Mouse (Mus musculus): Measurements from ENCODE around the gene Wdr46. TPM values are rescaled to one million over a fixed set of nuclear protein-coding genes. Genes with fewer than 3 reads are reported as not detected.

Gene Wdr46
- total and polyA plus RNA-seq, 2 experiments from 2014 or later, result 15.7 to 17.3 TPM

DNA sequence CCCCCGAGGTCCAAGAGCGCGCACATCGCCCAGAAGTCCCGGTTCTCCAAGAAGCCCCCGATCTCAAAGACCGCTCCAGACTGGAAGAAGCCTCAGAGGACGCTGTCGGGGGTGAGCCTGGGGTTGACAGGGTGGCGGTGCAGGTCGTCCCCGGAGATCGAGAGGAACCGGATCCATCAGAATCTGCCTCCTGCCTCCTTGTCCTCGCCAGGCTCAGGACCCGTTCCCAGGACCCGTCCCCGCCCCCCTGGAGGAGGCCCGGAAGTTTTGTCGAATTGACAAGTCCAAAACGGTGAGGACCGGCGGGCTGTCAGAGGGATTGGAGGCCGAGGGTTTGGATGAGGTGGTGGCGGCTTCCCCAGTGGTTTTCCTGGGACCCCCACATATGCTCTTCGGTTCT lies 521 bp downstream of the Wdr46 start:
- Histone ChIP-seq H3K27ac (ENCODE audit: low read depth, low read length) (no peak overlapping the region), H3K36me3 (ENCODE audit: insufficient read depth, low read length) (peaks cover 26% of the 10 kb centered on the region), H3K4me3 (ENCODE audit: low read depth, low read length) (peak overlapping the region; percentile 72), H3K4me1 (ENCODE audit: insufficient read depth, low read length) (peaks cover 16% of the 10 kb centered on the region), H3K9ac (replicated peaks; ENCODE audit: low read length, poor library complexity, severe bottlenecking) (peak overlapping the region; percentile 65), H3K4me2 (ENCODE audit: low read depth, low read length, poor library complexity, severe bottlenecking) (peak overlapping the region; percentile 98), H3K27me3 (ENCODE audit: insufficient read depth, low read length) (no peaks in the 10 kb centered on the region), H3K9me3 (ENCODE audit: low read length) (no peaks in the 10 kb centered on the region)
- ATAC-seq (ENCODE audit: low FRiP score), result no peak
- WGBS, result 4% methylated on average over 25 of the region's 26 CpGs
- no peak for TF ChIP-seq CTCF (IDR thresholded peaks at IDR 0.05)
- no peak for DNase-seq (ENCODE audit: low spot score)

DNA sequence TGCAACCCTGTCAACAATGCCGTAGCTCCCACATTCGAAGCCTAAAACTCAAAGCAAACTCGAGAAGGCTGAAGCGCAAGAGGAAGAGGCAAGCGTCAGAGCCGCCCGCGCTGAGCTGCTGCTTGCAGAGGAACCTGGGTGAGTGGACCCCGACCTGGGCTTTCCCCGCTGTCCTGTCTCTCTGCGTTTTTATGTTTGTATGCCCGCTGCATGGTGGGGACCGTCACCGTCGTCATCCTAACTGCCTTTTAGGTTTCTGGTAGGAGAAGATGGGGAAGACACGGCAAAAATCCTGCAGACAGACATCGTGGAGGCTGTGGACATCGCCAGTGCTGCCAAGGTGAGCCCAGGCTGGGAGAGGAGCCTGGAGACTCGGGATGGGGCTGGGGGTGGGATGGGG lies 921 bp downstream of the Wdr46 start:
- no peak for TF ChIP-seq CTCF (IDR thresholded peaks at IDR 0.05)
- Histone ChIP-seq H3K4me2 (ENCODE audit: low read depth, low read length, poor library complexity, severe bottlenecking) (peak overlapping the region; percentile 98), H3K27ac (ENCODE audit: low read depth, low read length) (no peak overlapping the region), H3K9me3 (ENCODE audit: low read length) (no peaks in the 10 kb centered on the region), H3K4me3 (ENCODE audit: low read depth, low read length) (peak overlapping the region; percentile 72), H3K36me3 (ENCODE audit: insufficient read depth, low read length) (peaks cover 29% of the 10 kb centered on the region), H3K9ac (replicated peaks; ENCODE audit: low read length, poor library complexity, severe bottlenecking) (peak overlapping the region; percentile 65), H3K27me3 (ENCODE audit: insufficient read depth, low read length) (no peaks in the 10 kb centered on the region), H3K4me1 (ENCODE audit: insufficient read depth, low read length) (peaks cover 16% of the 10 kb centered on the region)
- no peak for DNase-seq (ENCODE audit: low spot score)
- ATAC-seq (ENCODE audit: low FRiP score), result no peak
- WGBS, result 67% methylated on average over 19 of the region's 19 CpGs

DNA sequence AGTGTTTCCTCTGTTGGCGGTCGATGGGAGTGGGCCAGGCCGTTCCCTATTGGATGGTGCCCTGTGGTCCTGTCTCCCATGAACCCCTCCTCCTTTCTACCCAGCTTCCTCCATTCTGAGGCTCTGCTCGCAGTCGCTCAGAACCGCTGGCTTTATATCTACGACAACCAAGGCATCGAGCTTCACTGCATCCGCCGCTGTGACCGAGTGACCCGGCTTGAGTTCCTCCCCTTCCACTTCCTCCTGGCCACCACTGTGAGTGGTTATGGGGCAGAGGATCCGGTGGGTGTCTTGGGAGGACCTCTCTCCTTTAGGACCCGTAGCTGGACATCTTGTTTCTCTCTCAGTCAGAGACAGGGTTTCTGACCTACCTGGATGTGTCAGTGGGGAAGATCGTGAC lies 3.0 kb downstream of the Wdr46 start:
- WGBS, result 92% methylated on average over 15 of the region's 15 CpGs
- no peak for TF ChIP-seq CTCF (IDR thresholded peaks at IDR 0.05)

DNA sequence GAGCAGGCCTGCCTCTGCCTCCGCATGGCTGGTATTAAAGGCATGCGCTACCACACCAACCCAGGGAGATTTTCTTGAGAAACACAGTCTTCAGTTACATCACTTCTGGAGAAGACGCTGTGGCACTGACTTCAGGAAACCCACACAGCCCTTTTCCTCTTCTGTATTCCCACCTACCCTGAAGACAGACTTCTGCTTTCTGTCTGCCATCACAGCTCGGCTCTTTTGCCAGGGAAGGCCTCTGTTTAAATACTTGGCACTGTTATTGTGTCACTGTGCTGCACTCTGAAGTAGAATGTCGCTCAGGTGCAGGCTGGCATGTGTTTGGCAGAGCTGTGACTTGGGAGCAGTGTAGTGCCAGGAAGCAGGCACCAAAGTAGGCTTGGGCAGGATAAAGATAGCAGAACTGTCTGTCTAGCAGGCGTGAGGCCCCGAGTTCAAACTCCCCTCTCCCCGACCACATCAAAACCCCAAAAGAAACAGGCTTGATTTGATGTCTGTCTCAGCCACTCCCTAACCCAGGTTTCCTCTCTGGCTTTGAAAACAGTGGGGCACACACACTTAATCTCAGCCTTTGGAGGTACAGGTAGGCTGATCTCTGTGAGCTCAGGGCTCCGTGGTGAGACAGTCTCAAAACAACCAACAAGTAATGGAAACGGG lies 7.1 kb downstream of the Wdr46 start:
- peaks cover 31% of the 10 kb centered on the region for H3K36me3 ChIP-seq (ENCODE audit: insufficient read depth, low read length)
- ATAC-seq (ENCODE audit: low FRiP score) (no peak), DNase-seq (ENCODE audit: low spot score) (no peak)
- H3K9ac ChIP-seq (replicated peaks; ENCODE audit: low read length, poor library complexity, severe bottlenecking), result no peak overlapping the region
- no peak overlapping the region for H3K27ac ChIP-seq (ENCODE audit: low read depth, low read length)
- TF ChIP-seq CTCF (IDR thresholded peaks at IDR 0.05), result no peak
- H3K4me2 ChIP-seq (ENCODE audit: low read depth, low read length, poor library complexity, severe bottlenecking), result no peak overlapping the region
- H3K4me1 ChIP-seq (ENCODE audit: insufficient read depth, low read length), result peaks cover 5% of the 10 kb centered on the region; the same call in 1 of the 2 replicates
- no peaks in the 10 kb centered on the region for H3K9me3 ChIP-seq (ENCODE audit: low read length)
- 91% methylated on average over 10 of the region's 10 CpGs for WGBS
- H3K4me3 ChIP-seq (ENCODE audit: low read depth, low read length), result no peak overlapping the region
- no peaks in the 10 kb centered on the region for H3K27me3 ChIP-seq (ENCODE audit: insufficient read depth, low read length)

More for the DNA sequence above, 3.0 kb downstream of the Wdr46 start:
- H3K27ac ChIP-seq (ENCODE audit: low read depth, low read length), result no peak overlapping the region
- DNase-seq (ENCODE audit: low spot score), result no peak
- H3K4me2 ChIP-seq (ENCODE audit: low read depth, low read length, poor library complexity, severe bottlenecking), result no peak overlapping the region
- H3K9ac ChIP-seq (replicated peaks; ENCODE audit: low read length, poor library complexity, severe bottlenecking), result no peak overlapping the region
- no peaks in the 10 kb centered on the region for H3K9me3 ChIP-seq (ENCODE audit: low read length)
- H3K27me3 ChIP-seq (ENCODE audit: insufficient read depth, low read length), result no peaks in the 10 kb centered on the region
- peaks cover 16% of the 10 kb centered on the region for H3K4me1 ChIP-seq (ENCODE audit: insufficient read depth, low read length)
- H3K4me3 ChIP-seq (ENCODE audit: low read depth, low read length), result no peak overlapping the region
- H3K36me3 ChIP-seq (ENCODE audit: insufficient read depth, low read length), result peaks cover 27% of the 10 kb centered on the region
- no peak for ATAC-seq (ENCODE audit: low FRiP score)

DNA sequence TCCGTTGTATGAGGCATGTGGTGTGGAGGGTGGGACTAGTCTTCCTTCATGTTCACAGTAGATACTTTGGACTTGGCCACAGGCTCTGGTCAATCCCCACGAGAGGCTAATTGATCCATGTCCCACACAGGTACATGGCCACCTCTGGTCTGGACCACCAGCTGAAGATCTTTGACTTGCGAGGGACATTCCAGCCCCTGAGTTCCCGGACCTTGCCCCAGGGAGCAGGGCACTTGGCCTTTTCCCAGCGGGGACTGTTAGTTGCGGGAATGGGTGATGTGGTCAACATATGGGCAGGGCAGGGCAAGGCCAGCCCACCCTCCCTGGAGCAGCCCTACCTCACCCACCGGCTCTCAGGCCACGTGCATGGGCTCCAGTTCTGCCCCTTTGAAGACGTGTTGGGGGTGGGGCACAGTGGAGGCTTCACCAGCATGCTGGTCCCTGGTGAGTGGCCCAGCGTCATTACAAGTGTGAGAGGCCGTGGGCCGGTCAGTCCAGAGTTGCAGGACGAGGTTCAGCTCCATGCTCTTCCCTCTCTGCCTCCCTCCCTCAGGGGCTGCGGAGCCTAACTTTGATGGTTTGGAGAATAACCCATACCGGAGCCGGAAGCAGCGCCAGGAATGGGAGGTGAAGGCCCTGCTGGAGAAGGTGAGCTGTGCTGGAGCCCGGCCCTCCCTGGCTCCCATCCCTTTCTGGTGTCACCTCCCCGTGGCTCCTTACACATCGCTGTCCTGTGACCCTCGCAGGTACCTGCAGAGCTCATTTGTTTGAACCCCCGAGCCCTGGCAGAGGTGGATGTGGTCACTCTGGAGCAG lies 7.8 kb downstream of the Wdr46 start:
- no peaks in the 10 kb centered on the region for H3K9me3 ChIP-seq (ENCODE audit: low read length)
- no peak overlapping the region for H3K4me3 ChIP-seq (ENCODE audit: low read depth, low read length)
- TF ChIP-seq CTCF (IDR thresholded peaks at IDR 0.05), result no peak
- H3K27ac ChIP-seq (ENCODE audit: low read depth, low read length), result no peak overlapping the region
- peaks cover 36% of the 10 kb centered on the region for H3K36me3 ChIP-seq (ENCODE audit: insufficient read depth, low read length)
- peaks cover 5% of the 10 kb centered on the region; the same call in 1 of the 2 replicates for H3K4me1 ChIP-seq (ENCODE audit: insufficient read depth, low read length)
- no peaks in the 10 kb centered on the region for H3K27me3 ChIP-seq (ENCODE audit: insufficient read depth, low read length)
- 89% methylated on average over 22 of the region's 22 CpGs for WGBS
- no peak overlapping the region for H3K4me2 ChIP-seq (ENCODE audit: low read depth, low read length, poor library complexity, severe bottlenecking)
- ATAC-seq (ENCODE audit: low FRiP score), result no peak
- no peak for DNase-seq (ENCODE audit: low spot score)
- H3K9ac ChIP-seq (replicated peaks; ENCODE audit: low read length, poor library complexity, severe bottlenecking), result no peak overlapping the region
